Mouse (Mus musculus) liver (tissue): Measurements from ENCODE around the gene Frmpd2.
A peak's percentile ranks its signal among the peaks of the same experiment; 100 is the strongest.
"Not testable (repeated sequence)": the region's sequence is repeated elsewhere in the genome, so short reads cannot be mapped to it uniquely, and the experiment has no call there.

Experiments used
- DNase-seq: peaks from one replicate; pipeline ENCODE4 v3.0.0-alpha.2; 2020; ENCODE audit warnings: mixed read lengths

Frmpd2 gene

GRCm38 (mm10) chr14:33471331-33471730 is at the start of gene Frmpd2:
Gene Frmpd2 (plus strand): TSS chr14:33471696.
- DNase-seq = no peak

- DNase-seq = no peak
Observed at GRCm38 (mm10) chr14:33423003-33423402, 48.5 kb upstream of the Frmpd2 start.

GRCm38 (mm10) chr14:33424124-33424523 is 47.4 kb upstream of the Frmpd2 start:
- no peak for DNase-seq

GRCm38 (mm10) chr14:33432485-33432884 is 39.0 kb upstream of the Frmpd2 start:
- DNase-seq = not testable (repeated sequence)

GRCm38 (mm10) chr14:33443780-33444179 is 27.7 kb upstream of the Frmpd2 start:
- no peak for DNase-seq

GRCm38 (mm10) chr14:33445962-33446361 is 25.5 kb upstream of the Frmpd2 start:
- no peak for DNase-seq

- no peak for DNase-seq
Observed at GRCm38 (mm10) chr14:33446561-33447023, 24.9 kb upstream of the Frmpd2 start.

- peak; percentile 98 for DNase-seq
Observed at GRCm38 (mm10) chr14:33447027-33447569, 24.4 kb upstream of the Frmpd2 start, which contains the start of gene Mapk8. Gene Mapk8 (minus strand): TSS chr14:33447158.

- no peak for DNase-seq
Observed at GRCm38 (mm10) chr14:33448276-33448675, 23.2 kb upstream of the Frmpd2 start.

- no peak for DNase-seq
Observed at GRCm38 (mm10) chr14:33449296-33449840, 22.1 kb upstream of the Frmpd2 start.

- no peak for DNase-seq
Observed at GRCm38 (mm10) chr14:33450331-33450730, 21.2 kb upstream of the Frmpd2 start.

- DNase-seq = no peak
Observed at GRCm38 (mm10) chr14:33463658-33464057, 7.8 kb upstream of the Frmpd2 start.

- DNase-seq = no peak
Observed at GRCm38 (mm10) chr14:33467766-33468165, 3.7 kb upstream of the Frmpd2 start.

- DNase-seq = no peak
Observed at GRCm38 (mm10) chr14:33474461-33474860, 3.0 kb downstream of the Frmpd2 start.

- no peak for DNase-seq
Observed at GRCm38 (mm10) chr14:33476094-33476760, 4.7 kb downstream of the Frmpd2 start.

GRCm38 (mm10) chr14:33481991-33482390 is 10.5 kb downstream of the Frmpd2 start:
- no peak for DNase-seq

- no peak for DNase-seq
Observed at GRCm38 (mm10) chr14:33487805-33488550, 16.5 kb downstream of the Frmpd2 start.

- DNase-seq = no peak
Observed at GRCm38 (mm10) chr14:33495226-33495625, 23.7 kb downstream of the Frmpd2 start.

GRCm38 (mm10) chr14:33497418-33497817 is 25.9 kb downstream of the Frmpd2 start:
- no peak for DNase-seq

- no peak for DNase-seq
Observed at GRCm38 (mm10) chr14:33498849-33499248, 27.4 kb downstream of the Frmpd2 start.

- DNase-seq = no peak
Observed at GRCm38 (mm10) chr14:33500631-33501030, 29.1 kb downstream of the Frmpd2 start.

GRCm38 (mm10) chr14:33503311-33503710 is 31.8 kb downstream of the Frmpd2 start:
- DNase-seq = no peak

- no peak for DNase-seq
Observed at GRCm38 (mm10) chr14:33506696-33507095, 35.2 kb downstream of the Frmpd2 start.

GRCm38 (mm10) chr14:33508660-33509059 is 37.2 kb downstream of the Frmpd2 start:
- no peak for DNase-seq
